Mouse (Mus musculus) neural tube, embryonic 12.5 days (tissue): Measurements from ENCODE around the gene Msh6. TPM values are rescaled to one million over a fixed set of nuclear protein-coding genes. Genes with fewer than 3 reads are reported as not detected.

Experiments used
- ATAC-seq: fragments of 200-750 bp; cut with Nextera tagmentation; 2 replicates; pipeline ENCODE4 v1.8.0; 2017; ENCODE audit warnings: low read depth, mild to moderate bottlenecking, moderate TSS enrichment, moderate library complexity; ENCODE audit not compliant: low FRiP score
- H3K27ac ChIP-seq: fragments of 300-500 bp; sonication (generic); 2 replicates; pipeline ENCODE4 v1.5.1; 2016
- H3K27me3 ChIP-seq: fragments of 300-500 bp; sonication (generic); replicated peaks from 2 replicates; pipeline ENCODE4 v1.6.1; 2016; ENCODE audit warnings: mild to moderate bottlenecking
- H3K36me3 ChIP-seq: fragments of 300-500 bp; sonication (generic); 2 replicates; pipeline ENCODE4 v1.6.1; 2016; ENCODE audit warnings: mild to moderate bottlenecking
- H3K4me1 ChIP-seq: fragments of 300-500 bp; sonication (generic); 2 replicates; pipeline ENCODE4 v1.6.1; 2016
- H3K4me2 ChIP-seq: fragments of 300-500 bp; sonication (generic); replicated peaks from 2 replicates; pipeline ENCODE4 v1.6.1; 2016; ENCODE audit warnings: mild to moderate bottlenecking
- H3K4me3 ChIP-seq: fragments of 300-500 bp; sonication (generic); 2 replicates; pipeline ENCODE4 v1.5.1; 2016
- H3K9ac ChIP-seq: fragments of 300-500 bp; sonication (generic); 2 replicates; pipeline ENCODE4 v1.6.1; 2016; ENCODE audit warnings: mild to moderate bottlenecking
- H3K9me3 ChIP-seq: fragments of 300-500 bp; sonication (generic); 2 replicates; pipeline ENCODE4 v1.6.1; 2016; ENCODE audit warnings: mild to moderate bottlenecking
- WGBS: fragments of 180-500 bp; shearing (Covaris S2); methylation state at CpG from one replicate; pipeline ENCODE4 v1.1.7; 2016; 5-methylcytosine and 5-hydroxymethylcytosine counted together
- polyA plus RNA-seq: library from polyadenylated mRNA; unstranded; fragments of >200 nt; fragmentation: Nextera tagmentation; extraction: Ambion mirVana; gene quantifications from 2 replicates; pipeline ENCODE4 v1.2.1, GENCODE M21; 2016

Msh6 gene
- polyA plus RNA-seq, 1 experiment from 2014 or later = 51.4 TPM

- Histone ChIP-seq H3K4me3 (no peak overlapping the region), H3K9me3 (no peaks in the 10 kb centered on the region), H3K36me3 (no peaks in the 10 kb centered on the region), H3K4me1 (0 out of 2 replicates have a peak, but pooled peaks cover 3% of the 10 kb centered on the region), H3K9ac (no peak overlapping the region), H3K27me3 (no peaks in the 10 kb centered on the region), H3K4me2 (no peak overlapping the region), H3K27ac (no peak overlapping the region)
- WGBS = 90% methylated on average over 4 of the region's 4 CpGs
- no peak for ATAC-seq
Measured at GRCm38 (mm10) chr17:88034418-88034817, 59.6 kb downstream of the Msh6 start.

Other genes with a start within 250 kb of the Msh6 start
- gene Kcnk12, start 177.1 kb upstream of the Msh6 start, polyA plus RNA-seq = 0.32 and 0.49 TPM in 2 replicates
- gene Rpl36-ps4, start 54.1 kb upstream of the Msh6 start, polyA plus RNA-seq = not detected in 2 replicates
- 38.0 and 40.3 TPM in 2 replicates for gene Fbxo11, start 90.2 kb downstream of the Msh6 start, polyA plus RNA-seq